Mouse (Mus musculus) right cerebral cortex, postnatal 25 days (tissue): ENCODE data around the gene Swt1.
"Not testable (repeated sequence)": the region's sequence is repeated elsewhere in the genome, so short reads cannot be mapped to it uniquely, and the experiment has no call there.

Experiments used
- DNase-seq: peaks from one replicate; pipeline ENCODE4 v3.0.0; 2022

The Swt1 gene

GRCm38 (mm10) chr1:151366944-151367605 is 61.2 kb downstream of the Swt1 start:
- no peak for DNase-seq

GRCm38 (mm10) chr1:151359374-151359773 is 68.9 kb downstream of the Swt1 start:
- DNase-seq: no peak

- no peak for DNase-seq
These were observed 72.3 kb downstream of the Swt1 start for GRCm38 (mm10) chr1:151355994-151356393.

GRCm38 (mm10) chr1:151352911-151353310 is 75.3 kb downstream of the Swt1 start:
- no peak for DNase-seq

GRCm38 (mm10) chr1:151348293-151348692 is 80.0 kb downstream of the Swt1 start:
- DNase-seq: not testable (repeated sequence)

GRCm38 (mm10) chr1:151346681-151347127 is 81.6 kb downstream of the Swt1 start:
- DNase-seq: no peak

- DNase-seq: no peak
These were observed 82.4 kb downstream of the Swt1 start for GRCm38 (mm10) chr1:151345863-151346195.

GRCm38 (mm10) chr1:151345109-151345862 is 83.0 kb downstream of the Swt1 start:
- peak; percentile 98 for DNase-seq

GRCm38 (mm10) chr1:151344283-151345108 is 83.8 kb downstream of the Swt1 start, which contains the start of gene Ivns1abp:
Ivns1abp (plus strand) TSS chr1:151344477.
- peak; percentile 96 for DNase-seq

GRCm38 (mm10) chr1:151343571-151344282 is 84.5 kb downstream of the Swt1 start:
- DNase-seq: no peak

GRCm38 (mm10) chr1:151342968-151343367 is 85.3 kb downstream of the Swt1 start:
- DNase-seq: no peak

- DNase-seq: no peak
These were observed 85.9 kb downstream of the Swt1 start for GRCm38 (mm10) chr1:151342311-151342710.

- no peak for DNase-seq
These were observed 86.8 kb downstream of the Swt1 start for GRCm38 (mm10) chr1:151341321-151342044.

- DNase-seq: no peak
These were observed 89.3 kb downstream of the Swt1 start for GRCm38 (mm10) chr1:151338941-151339340.

- no peak for DNase-seq
These were observed 90.0 kb downstream of the Swt1 start for GRCm38 (mm10) chr1:151338234-151338633.

- DNase-seq: no peak
These were observed 95.4 kb downstream of the Swt1 start for GRCm38 (mm10) chr1:151332819-151333218.

- no peak for DNase-seq
These were observed 98.7 kb downstream of the Swt1 start for GRCm38 (mm10) chr1:151329601-151330000.

GRCm38 (mm10) chr1:151328341-151329097 is 99.7 kb downstream of the Swt1 start:
- DNase-seq: no peak

GRCm38 (mm10) chr1:151325328-151325727 is 102.9 kb downstream of the Swt1 start:
- DNase-seq: no peak

- DNase-seq: no peak
These were observed 107.8 kb downstream of the Swt1 start for GRCm38 (mm10) chr1:151320408-151320807.

- no peak for DNase-seq
These were observed 109.0 kb downstream of the Swt1 start for GRCm38 (mm10) chr1:151319267-151319666.
